Mouse (Mus musculus) liver, embryonic 14.5 days (tissue): Measurements from ENCODE around the gene Mettl21e.

Experiments used
- CTCF ChIP-seq: IDR thresholded peaks from 2 replicates; pipeline ENCODE4 v1.5.1; 2016; ENCODE audit warnings: antibody characterized with exemption, low read depth, control low read depth
- EP300 ChIP-seq: IDR thresholded peaks from 2 replicates; pipeline ENCODE4 v1.6.1; 2016; ENCODE audit warnings: antibody characterized with exemption, low read depth

- no peak for TF ChIP-seq CTCF
- TF ChIP-seq EP300, result no peak
Measured at GRCm38 (mm10) chr1:44235311-44235710, 16.6 kb upstream of the Mettl21e start.
